Mouse (Mus musculus) lung, embryonic 15.5 days (tissue): Measurements from ENCODE around the gene Stra6. TPM values are rescaled to one million over a fixed set of nuclear protein-coding genes. Genes with fewer than 3 reads are reported as not detected.

Experiments
- ATAC-seq: fragments of 200-750 bp; cut with Nextera tagmentation; 2 replicates; pipeline ENCODE4 v1.8.0; 2017; ENCODE audit warnings: moderate number of reproducible peaks, borderline replicate concordance; ENCODE audit not compliant: low FRiP score, low TSS enrichment; ENCODE audit errors: extremely low read depth
- H3K27ac ChIP-seq: fragments of 300-500 bp; sonication (generic); 2 replicates; pipeline ENCODE4 v1.5.1; 2015; ENCODE audit warnings: moderate library complexity, mild to moderate bottlenecking, inconsistent platforms
- H3K27me3 ChIP-seq: fragments of 300-500 bp; sonication (generic); 2 replicates; pipeline ENCODE4 v1.6.1; 2015; ENCODE audit warnings: inconsistent platforms
- H3K36me3 ChIP-seq: fragments of 300-500 bp; sonication (generic); 2 replicates; pipeline ENCODE4 v1.6.1; 2015; ENCODE audit warnings: inconsistent platforms
- H3K4me1 ChIP-seq: fragments of 300-500 bp; sonication (generic); 2 replicates; pipeline ENCODE4 v1.6.1; 2015; ENCODE audit warnings: inconsistent platforms
- H3K4me2 ChIP-seq: fragments of 300-500 bp; sonication (generic); 2 replicates; pipeline ENCODE4 v1.6.1; 2015; ENCODE audit warnings: inconsistent platforms, mild to moderate bottlenecking, moderate library complexity
- H3K4me3 ChIP-seq: fragments of 300-500 bp; sonication (generic); 2 replicates; pipeline ENCODE4 v1.5.1; 2015; ENCODE audit warnings: mild to moderate bottlenecking, inconsistent platforms
- H3K9ac ChIP-seq: fragments of 300-500 bp; sonication (generic); 2 replicates; pipeline ENCODE4 v1.6.1; 2015; ENCODE audit warnings: inconsistent platforms
- H3K9me3 ChIP-seq: fragments of 300-500 bp; sonication (generic); 2 replicates; pipeline ENCODE4 v1.6.1; 2016; ENCODE audit warnings: inconsistent platforms
- WGBS: fragments of 180-500 bp; shearing (Covaris S2); methylation state at CpG from one replicate; pipeline ENCODE4 v1.1.7; 2015; 5-methylcytosine and 5-hydroxymethylcytosine counted together
- polyA plus RNA-seq: library from polyadenylated mRNA; unstranded; fragments of >200 nt; fragmentation: Nextera tagmentation; extraction: Ambion mirVana; gene quantifications from 2 replicates; pipeline ENCODE4 v1.2.1, GENCODE M21; 2015

Stra6 gene
- polyA plus RNA-seq, 1 experiment from 2014 or later = 1.2 TPM

DNA sequence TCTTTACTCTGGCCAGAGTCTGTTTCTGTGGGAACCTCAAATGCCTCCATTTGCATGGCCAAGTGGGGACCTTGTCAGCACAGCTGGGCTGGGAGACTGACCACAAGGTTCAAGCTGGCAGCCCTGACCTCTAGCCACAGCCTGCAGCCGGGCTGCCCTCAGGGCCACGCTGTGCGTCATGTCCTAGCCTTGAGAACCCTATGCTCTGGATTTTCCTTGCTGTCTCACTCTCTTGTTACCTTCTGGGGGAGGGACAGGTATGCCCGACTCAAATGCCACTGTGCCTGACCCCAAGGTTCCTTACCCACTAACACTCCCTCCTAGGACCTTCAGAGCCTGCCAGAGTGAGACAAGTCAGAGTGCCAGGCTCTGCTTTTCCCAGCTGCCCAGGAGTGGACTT is 26.6 kb upstream of the Stra6 start:
- H3K9ac ChIP-seq = no peak overlapping the region
- H3K9me3 ChIP-seq = no peaks in the 10 kb centered on the region
- no peak overlapping the region for H3K27ac ChIP-seq
- H3K4me2 ChIP-seq = no peak overlapping the region
- H3K27me3 ChIP-seq = peaks cover 26% of the 10 kb centered on the region
- H3K4me3 ChIP-seq = no peak overlapping the region
- no peaks in the 10 kb centered on the region for H3K36me3 ChIP-seq
- H3K4me1 ChIP-seq = no peaks in the 10 kb centered on the region
- no peak for ATAC-seq
- WGBS = 70% methylated on average over 4 of the region's 4 CpGs

DNA sequence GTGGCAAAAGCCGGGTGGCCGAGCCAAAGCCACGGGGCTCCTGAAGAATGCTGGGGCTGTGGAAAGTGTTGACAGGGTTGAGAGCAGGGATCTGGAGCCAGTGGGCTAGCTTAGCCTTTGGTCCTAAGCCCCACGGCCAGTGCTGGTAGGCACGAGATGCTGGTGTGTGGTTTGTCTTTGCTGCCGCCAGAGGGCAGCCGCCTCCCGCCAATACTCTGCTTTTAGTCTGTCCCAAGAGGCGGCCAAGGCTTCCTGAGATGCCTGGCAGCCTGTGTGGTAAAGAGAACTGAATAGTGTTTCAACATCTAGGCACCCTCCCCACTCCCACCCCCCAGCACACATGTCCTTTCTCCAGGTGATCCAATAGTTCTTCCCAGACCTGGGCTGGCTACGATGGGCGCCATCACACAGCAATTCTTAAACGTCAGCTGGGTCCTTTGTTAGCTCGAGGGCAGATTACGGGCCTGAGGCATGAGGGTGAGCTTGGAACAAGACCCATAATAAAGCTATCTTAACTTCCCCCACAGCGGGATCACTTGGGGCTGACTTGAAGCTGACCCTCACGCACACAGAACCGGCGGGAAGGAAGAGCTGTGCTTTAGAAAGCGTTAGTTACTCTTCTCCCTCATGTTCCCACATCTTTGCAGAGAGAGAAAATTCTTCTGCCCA is 25.0 kb upstream of the Stra6 start:
- Histone ChIP-seq H3K4me2 (no peak overlapping the region), H3K27me3 (peaks cover 23% of the 10 kb centered on the region), H3K4me3 (no peak overlapping the region), H3K36me3 (no peaks in the 10 kb centered on the region), H3K9me3 (no peaks in the 10 kb centered on the region), H3K4me1 (no peaks in the 10 kb centered on the region), H3K27ac (no peak overlapping the region), H3K9ac (no peak overlapping the region)
- 31% methylated on average over 19 of the region's 19 CpGs for WGBS
- peak; percentile 62 for ATAC-seq

DNA sequence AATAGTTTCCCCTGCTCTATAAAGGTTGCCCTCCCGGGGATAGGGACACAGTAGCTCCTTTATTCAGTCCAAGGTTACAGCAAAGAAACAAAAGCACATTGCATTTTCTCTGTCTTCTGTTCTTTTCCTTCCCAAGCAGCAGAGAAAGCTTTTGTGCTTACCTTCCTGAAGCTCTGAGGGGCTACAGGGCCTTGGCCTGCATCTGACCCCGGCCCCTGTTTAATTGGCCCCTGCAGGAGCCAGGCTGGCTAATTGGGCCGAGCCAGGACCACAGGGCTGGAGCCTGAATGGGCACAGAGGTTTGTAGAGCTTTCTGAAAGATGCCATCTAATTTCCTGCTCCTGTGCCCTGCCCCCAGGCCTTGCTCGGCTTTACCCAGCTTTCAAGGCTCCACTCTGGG is 22.6 kb upstream of the Stra6 start:
- no peaks in the 10 kb centered on the region for H3K4me1 ChIP-seq
- H3K9ac ChIP-seq = no peak overlapping the region
- H3K4me2 ChIP-seq = no peak overlapping the region
- H3K4me3 ChIP-seq = no peak overlapping the region
- no peaks in the 10 kb centered on the region for H3K9me3 ChIP-seq
- no peak overlapping the region for H3K27ac ChIP-seq
- 43% methylated on average over 4 of the region's 4 CpGs for WGBS
- no peaks in the 10 kb centered on the region for H3K36me3 ChIP-seq
- peaks cover 23% of the 10 kb centered on the region for H3K27me3 ChIP-seq
- ATAC-seq = no peak

DNA sequence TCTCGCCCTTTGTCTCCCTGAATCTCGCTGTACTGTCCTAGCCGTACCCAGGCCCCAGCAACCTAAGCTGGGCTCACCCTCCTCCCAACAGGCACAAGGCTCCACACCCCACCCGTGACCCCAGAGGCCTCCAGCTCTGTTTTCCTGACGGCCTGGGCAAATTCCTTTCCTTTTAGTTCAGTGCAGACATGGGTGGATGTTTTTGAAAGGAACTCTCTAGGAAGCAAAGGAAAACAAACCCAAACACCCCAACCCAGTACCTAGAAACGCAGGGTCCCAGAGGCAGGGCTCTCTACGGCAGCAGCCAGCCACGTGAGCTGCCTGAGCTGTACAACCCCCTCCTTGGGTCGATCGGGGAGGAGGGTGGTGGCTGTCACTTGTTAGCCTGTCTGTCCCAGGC is 21.2 kb upstream of the Stra6 start:
- peaks cover 11% of the 10 kb centered on the region for H3K27me3 ChIP-seq
- no peak overlapping the region for H3K4me2 ChIP-seq
- H3K4me3 ChIP-seq = no peak overlapping the region
- H3K27ac ChIP-seq = no peak overlapping the region
- WGBS = 28% methylated on average over 10 of the region's 10 CpGs
- H3K4me1 ChIP-seq = no peaks in the 10 kb centered on the region
- no peak for ATAC-seq
- no peaks in the 10 kb centered on the region for H3K9me3 ChIP-seq
- H3K9ac ChIP-seq = no peak overlapping the region
- H3K36me3 ChIP-seq = no peaks in the 10 kb centered on the region

DNA sequence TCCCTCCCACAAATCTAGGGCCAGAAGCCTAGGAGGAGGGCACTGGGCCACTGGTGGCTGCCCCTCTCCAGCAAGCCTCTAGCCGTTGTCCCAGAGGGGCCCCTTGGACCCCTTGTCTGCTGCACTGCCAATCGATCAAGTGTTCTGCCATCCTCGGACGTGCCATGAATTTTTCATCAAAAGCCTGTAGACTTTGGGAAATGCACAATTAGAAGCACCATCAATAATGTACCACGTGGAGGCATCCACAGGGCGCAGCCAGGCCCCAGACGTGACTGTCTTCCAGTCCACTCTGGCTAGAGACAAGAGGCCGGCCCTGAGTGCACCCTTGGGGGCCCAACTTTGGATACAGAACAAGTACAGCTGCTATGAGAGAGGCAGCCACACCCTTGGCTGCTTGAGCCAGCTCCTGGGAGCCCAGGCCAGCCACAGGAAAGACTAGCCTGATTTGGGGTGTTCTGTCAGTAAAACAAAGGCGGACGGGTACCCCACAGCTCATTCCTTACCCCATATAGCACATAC is 20.0 kb upstream of the Stra6 start:
- no peak overlapping the region for H3K4me2 ChIP-seq
- no peaks in the 10 kb centered on the region for H3K4me1 ChIP-seq
- H3K36me3 ChIP-seq = no peaks in the 10 kb centered on the region
- no peak overlapping the region for H3K27ac ChIP-seq
- WGBS = 74% methylated on average over 10 of the region's 10 CpGs
- no peak overlapping the region for H3K4me3 ChIP-seq
- no peaks in the 10 kb centered on the region for H3K9me3 ChIP-seq
- no peak overlapping the region for H3K9ac ChIP-seq
- no peaks in the 10 kb centered on the region; the same call in 1 of the 2 replicates for H3K27me3 ChIP-seq
- no peak for ATAC-seq

DNA sequence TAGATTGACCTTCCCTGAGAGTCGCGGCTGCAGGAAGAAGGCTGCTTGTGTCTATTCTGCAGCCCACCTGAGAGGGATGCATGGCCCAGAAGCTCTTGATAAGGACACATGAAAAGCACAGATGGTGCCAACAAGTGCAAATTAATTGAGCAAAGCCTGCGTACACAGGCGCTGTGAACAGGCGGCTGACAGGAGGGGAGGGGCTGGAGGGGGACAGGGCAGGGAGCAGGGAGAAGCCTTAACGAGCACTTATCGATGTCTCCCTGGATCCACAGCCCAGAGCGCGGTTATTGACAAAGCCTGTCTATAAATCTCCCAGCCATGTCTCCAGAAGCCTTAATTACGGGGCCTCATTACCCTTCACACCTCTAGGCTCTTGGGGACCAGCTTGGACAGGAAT is 18.8 kb upstream of the Stra6 start:
- 30% methylated on average over 10 of the region's 10 CpGs for WGBS
- Histone ChIP-seq H3K27ac (no peak overlapping the region), H3K4me2 (no peak overlapping the region), H3K36me3 (no peaks in the 10 kb centered on the region), H3K4me3 (no peak overlapping the region), H3K27me3 (peaks cover 8% of the 10 kb centered on the region), H3K9ac (no peak overlapping the region), H3K4me1 (no peaks in the 10 kb centered on the region), H3K9me3 (no peaks in the 10 kb centered on the region)
- no peak for ATAC-seq

DNA sequence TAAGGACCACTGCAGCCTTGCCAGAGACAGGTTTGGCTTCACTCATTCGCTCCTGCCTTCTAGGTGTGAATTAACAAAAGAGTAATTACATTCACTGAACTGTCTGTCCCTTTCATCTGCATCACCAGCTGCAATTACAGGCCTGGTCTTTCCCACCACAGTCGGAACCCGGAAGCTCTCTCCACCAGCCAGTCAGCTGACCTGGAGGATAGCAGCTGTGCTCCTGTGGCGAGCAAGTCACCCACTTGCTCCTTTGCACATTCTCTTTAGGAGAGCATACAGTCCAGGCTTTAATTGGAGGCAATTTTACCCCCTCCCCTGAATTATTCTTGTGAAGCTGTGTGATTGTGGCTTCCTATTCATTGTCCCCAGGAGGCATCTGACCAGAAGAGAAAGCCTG is 17.9 kb upstream of the Stra6 start:
- no peaks in the 10 kb centered on the region for H3K4me1 ChIP-seq
- peaks cover 16% of the 10 kb centered on the region for H3K27me3 ChIP-seq
- no peak for ATAC-seq
- no peak overlapping the region for H3K27ac ChIP-seq
- no peak overlapping the region for H3K4me2 ChIP-seq
- 41% methylated on average over 4 of the region's 4 CpGs for WGBS
- no peaks in the 10 kb centered on the region for H3K9me3 ChIP-seq
- H3K36me3 ChIP-seq = no peaks in the 10 kb centered on the region
- no peak overlapping the region for H3K9ac ChIP-seq
- H3K4me3 ChIP-seq = no peak overlapping the region

DNA sequence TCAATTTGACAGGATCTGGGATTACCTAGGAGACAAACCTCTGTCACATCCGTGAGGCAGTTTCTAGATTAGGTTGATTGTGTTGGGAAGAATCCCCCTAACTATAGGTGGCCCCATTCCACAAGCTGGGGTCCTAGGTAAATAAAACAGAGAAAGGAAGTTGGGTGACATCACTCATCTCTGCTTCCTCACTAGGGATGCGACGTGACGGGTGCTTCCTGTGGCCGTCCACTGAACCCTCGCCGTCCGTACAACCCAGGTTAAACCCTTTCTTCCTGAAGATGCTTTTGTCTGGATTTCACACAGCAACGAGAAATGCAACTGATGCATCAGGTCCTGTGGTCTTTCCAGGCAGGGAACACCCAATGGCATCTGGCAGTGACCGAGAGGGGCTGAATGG is 16.5 kb upstream of the Stra6 start:
- H3K9me3 ChIP-seq = no peaks in the 10 kb centered on the region
- H3K4me1 ChIP-seq = no peaks in the 10 kb centered on the region
- no peak for ATAC-seq
- no peak overlapping the region for H3K4me3 ChIP-seq
- H3K27me3 ChIP-seq = peaks cover 19% of the 10 kb centered on the region
- H3K4me2 ChIP-seq = no peak overlapping the region
- WGBS = 44% methylated on average over 10 of the region's 10 CpGs
- H3K9ac ChIP-seq = no peak overlapping the region
- no peak overlapping the region for H3K27ac ChIP-seq
- no peaks in the 10 kb centered on the region for H3K36me3 ChIP-seq

DNA sequence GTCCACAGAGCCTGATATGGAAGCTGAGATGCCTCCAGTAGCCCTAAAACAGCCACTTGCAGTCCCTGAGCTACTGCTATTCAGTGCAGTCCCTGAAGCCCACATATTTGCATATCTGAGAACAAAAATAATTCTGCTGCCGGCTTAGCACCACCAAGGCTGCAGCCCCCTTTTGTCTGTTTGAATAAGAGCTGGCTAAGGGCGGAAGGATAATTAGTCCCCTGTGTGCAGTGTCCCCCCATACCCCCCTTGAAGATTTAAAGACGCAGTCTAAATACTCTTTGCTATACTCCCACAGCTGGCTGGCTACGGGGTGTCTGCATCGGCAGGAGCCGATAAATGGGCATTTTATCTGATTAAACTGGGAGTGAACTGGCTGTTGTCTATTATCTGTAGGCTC is 15.0 kb upstream of the Stra6 start:
- Histone ChIP-seq H3K4me3 (no peak overlapping the region), H3K27ac (no peak overlapping the region), H3K9ac (no peak overlapping the region), H3K4me1 (no peaks in the 10 kb centered on the region), H3K27me3 (peaks cover 19% of the 10 kb centered on the region), H3K9me3 (no peaks in the 10 kb centered on the region), H3K4me2 (no peak overlapping the region), H3K36me3 (no peaks in the 10 kb centered on the region)
- no peak for ATAC-seq
- 13% methylated on average over 6 of the region's 6 CpGs for WGBS

DNA sequence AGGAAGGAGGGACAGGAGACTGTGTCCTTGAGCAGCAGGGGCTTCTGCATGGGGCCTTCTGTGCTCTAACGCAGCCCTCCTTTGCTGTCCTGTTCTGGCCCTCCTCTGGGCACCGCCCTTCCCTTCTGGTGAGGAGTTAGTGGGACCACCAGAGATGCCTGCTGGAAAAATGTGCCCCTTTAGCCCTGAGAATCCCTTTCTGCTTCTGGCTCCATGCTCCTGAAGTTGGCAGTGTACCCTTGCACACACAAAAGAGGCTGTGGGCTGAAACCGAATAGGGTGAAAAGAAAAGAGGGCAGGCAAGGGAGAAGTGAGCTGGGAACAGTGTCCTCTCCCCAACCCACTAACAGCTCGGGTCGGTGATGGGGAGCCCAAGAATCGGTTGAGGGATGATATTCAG is 14.4 kb upstream of the Stra6 start:
- Histone ChIP-seq H3K4me2 (no peak overlapping the region), H3K9me3 (no peaks in the 10 kb centered on the region), H3K4me1 (no peaks in the 10 kb centered on the region), H3K4me3 (no peak overlapping the region), H3K36me3 (no peaks in the 10 kb centered on the region), H3K27ac (no peak overlapping the region), H3K27me3 (peaks cover 19% of the 10 kb centered on the region), H3K9ac (no peak overlapping the region)
- ATAC-seq = no peak
- 72% methylated on average over 6 of the region's 6 CpGs for WGBS

DNA sequence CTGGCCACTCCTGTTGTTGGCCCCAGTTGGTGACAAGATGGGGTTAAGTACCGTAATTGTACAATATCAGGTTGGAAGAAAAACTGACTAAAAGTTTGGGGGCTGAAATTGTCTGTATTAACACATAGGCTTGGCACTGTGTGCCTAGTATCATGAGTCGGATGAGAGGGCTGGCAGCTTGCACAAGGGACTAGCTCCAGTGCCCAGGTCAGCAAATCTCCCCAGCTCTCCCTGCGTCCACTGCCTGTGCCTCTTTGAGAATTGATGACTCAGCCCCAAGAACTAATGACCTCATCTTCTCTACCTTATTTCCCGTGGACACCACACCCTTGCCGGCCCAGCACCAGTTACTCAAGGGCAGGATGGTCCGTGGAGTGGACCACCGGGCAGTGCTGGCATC is 13.7 kb upstream of the Stra6 start:
- no peak overlapping the region for H3K4me2 ChIP-seq
- no peaks in the 10 kb centered on the region for H3K4me1 ChIP-seq
- no peaks in the 10 kb centered on the region for H3K9me3 ChIP-seq
- no peak for ATAC-seq
- no peak overlapping the region for H3K4me3 ChIP-seq
- H3K9ac ChIP-seq = no peak overlapping the region
- H3K36me3 ChIP-seq = no peaks in the 10 kb centered on the region
- H3K27ac ChIP-seq = no peak overlapping the region
- WGBS = 58% methylated on average over 7 of the region's 7 CpGs
- H3K27me3 ChIP-seq = peaks cover 19% of the 10 kb centered on the region

DNA sequence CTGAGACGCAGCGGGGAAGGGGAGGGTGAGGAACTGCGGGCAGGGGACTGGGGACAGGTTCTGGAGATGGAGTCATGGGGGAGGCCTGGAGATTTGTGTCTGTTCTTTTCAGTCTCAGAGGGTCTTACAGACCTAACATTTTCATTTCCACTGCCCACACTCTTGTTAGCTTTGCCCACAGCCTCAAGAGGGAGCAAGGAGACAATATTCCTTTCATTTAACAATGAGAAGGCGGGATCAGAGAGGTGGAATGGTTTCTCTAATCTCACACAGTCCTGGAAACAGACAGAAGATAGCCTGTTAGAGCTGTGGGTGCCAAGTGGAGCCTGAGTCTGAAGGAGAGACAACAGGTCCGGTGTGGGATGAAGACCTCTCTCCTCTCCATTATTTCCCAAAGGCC is 11.7 kb upstream of the Stra6 start:
- H3K27me3 ChIP-seq = peaks cover 19% of the 10 kb centered on the region
- 18% methylated on average over 5 of the region's 5 CpGs for WGBS

DNA sequence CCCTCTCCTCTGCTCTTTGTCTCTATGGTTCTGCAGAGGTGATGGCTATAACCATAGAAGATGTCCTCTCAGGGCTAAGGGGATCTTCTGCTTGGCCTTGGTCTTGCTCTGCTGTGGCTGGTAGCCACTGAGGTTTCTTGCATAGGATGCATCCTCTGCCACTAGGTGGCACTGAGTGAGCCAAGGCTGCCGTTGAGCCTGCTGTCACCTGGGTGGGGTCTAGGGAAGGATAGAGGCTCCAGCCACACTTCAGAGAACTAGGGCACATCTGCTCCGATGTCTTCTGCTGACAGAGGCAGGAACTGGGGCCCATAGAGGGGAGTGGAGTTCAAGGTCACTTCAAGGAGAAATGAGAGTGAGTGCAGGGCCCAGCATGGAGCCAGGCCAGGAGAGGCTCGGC is 10.5 kb upstream of the Stra6 start:
- H3K27me3 ChIP-seq = peaks cover 19% of the 10 kb centered on the region
- no peak overlapping the region for H3K4me2 ChIP-seq
- no peaks in the 10 kb centered on the region for H3K36me3 ChIP-seq
- no peak overlapping the region for H3K27ac ChIP-seq
- no peak overlapping the region for H3K9ac ChIP-seq
- ATAC-seq = no peak
- 16% methylated on average over 3 of the region's 3 CpGs for WGBS
- H3K9me3 ChIP-seq = no peaks in the 10 kb centered on the region
- no peaks in the 10 kb centered on the region for H3K4me1 ChIP-seq
- no peak overlapping the region for H3K4me3 ChIP-seq

More for the DNA sequence above, 11.7 kb upstream of the Stra6 start:
- H3K27ac ChIP-seq = no peak overlapping the region
- no peak overlapping the region for H3K9ac ChIP-seq
- no peaks in the 10 kb centered on the region for H3K36me3 ChIP-seq
- no peak overlapping the region for H3K4me2 ChIP-seq
- no peak overlapping the region for H3K4me3 ChIP-seq
- no peak for ATAC-seq
- H3K9me3 ChIP-seq = no peaks in the 10 kb centered on the region
- no peaks in the 10 kb centered on the region for H3K4me1 ChIP-seq
